Mouse (Mus musculus): Measurements from ENCODE around the gene Tbxa2r.
A peak's percentile ranks its signal among the peaks of the same experiment; 100 is the strongest.

DNA sequence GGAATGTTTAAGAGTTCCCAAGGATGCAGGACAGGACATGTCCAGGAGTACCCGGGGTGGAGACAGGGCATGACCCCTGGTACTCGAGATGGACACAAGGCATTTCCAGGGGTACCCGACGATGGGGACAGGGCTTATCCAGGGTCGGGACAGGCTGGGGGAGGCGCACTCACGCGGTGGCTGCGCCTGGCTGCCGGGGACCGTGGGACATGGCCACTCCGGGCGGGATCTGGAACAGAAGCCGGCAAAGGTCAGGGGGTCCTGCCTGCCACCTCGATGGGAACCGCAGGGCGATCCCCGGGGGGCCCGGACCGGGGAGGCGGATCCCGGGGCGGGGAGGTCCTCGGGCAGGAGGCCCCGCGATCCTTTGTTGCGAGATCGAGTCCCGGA is 21.4 kb downstream of the Tbxa2r start:
- TF ChIP-seq E2F4 (IDR thresholded peaks at IDR 0.05; ENCODE audit: insufficient read depth) = no peak
- TF ChIP-seq USF1 (IDR thresholded peaks at IDR 0.05; ENCODE audit: low read depth) = no peak
- peak; percentile 44 for TF ChIP-seq POLR2A (IDR thresholded peaks at IDR 0.05; ENCODE audit: insufficient read length, low read depth)
- no peak for TF ChIP-seq TCF12 (IDR thresholded peaks at IDR 0.05; ENCODE audit: insufficient read depth, poor library complexity, severe bottlenecking)
- no peak for TF ChIP-seq CEBPB (IDR thresholded peaks at IDR 0.05; ENCODE audit: insufficient read depth, poor library complexity, severe bottlenecking)
- no peak for TF ChIP-seq MYOD1 (IDR thresholded peaks at IDR 0.05; ENCODE audit: control insufficient read depth in 1 of 3, insufficient read length in 2 of 3, low read depth in 2 of 3)
- TF ChIP-seq POLR2AphosphoS2 (IDR thresholded peaks at IDR 0.05; ENCODE audit: insufficient read length, low read depth) = no peak
